Mouse (Mus musculus) hindbrain, embryonic 10.5 days (tissue): ENCODE measurements at regions not wholly inside any gene's neighbourhood (a gene's known extent, or its start where the extent isn't known, plus 50 kb on each side); places are given as distances from the start of the nearest gene placed in this dataset.
A peak's percentile ranks its signal among the peaks of the same experiment; 100 is the strongest.

Experiments
- DNase-seq: peaks from one replicate; pipeline ENCODE4 v3.0.0-alpha.2; 2017; ENCODE audit warnings: low spot score
- H3K27ac ChIP-seq: fragments of 300-500 bp; sonication (generic); 2 replicates; pipeline ENCODE4 v1.5.1; 2016; ENCODE audit warnings: mild to moderate bottlenecking, moderate library complexity
- H3K27me3 ChIP-seq: fragments of 300-500 bp; sonication (generic); 2 replicates; pipeline ENCODE4 v1.6.1; 2016; ENCODE audit warnings: mild to moderate bottlenecking; ENCODE audit not compliant: poor library complexity, insufficient read depth, severe bottlenecking
- H3K36me3 ChIP-seq: fragments of 300-500 bp; sonication (generic); 2 replicates; pipeline ENCODE4 v1.6.1; 2016; ENCODE audit warnings: mild to moderate bottlenecking, moderate library complexity
- H3K4me1 ChIP-seq: fragments of 300-500 bp; sonication (generic); replicated peaks from 2 replicates; pipeline ENCODE4 v1.6.1; 2016; ENCODE audit warnings: mild to moderate bottlenecking
- H3K4me3 ChIP-seq: fragments of 300-500 bp; sonication (generic); 2 replicates; pipeline ENCODE4 v1.5.1; 2016; ENCODE audit warnings: mild to moderate bottlenecking, moderate library complexity
- H3K9me3 ChIP-seq: fragments of 300-500 bp; sonication (generic); 2 replicates; pipeline ENCODE4 v1.6.1; 2016; ENCODE audit warnings: mild to moderate bottlenecking, moderate library complexity
- whole genome bisulfite sequencing: fragments of 180-500 bp; shearing (Covaris S2); methylation state at CpG from one replicate; pipeline ENCODE4 v1.1.7; 2016; 5-methylcytosine and 5-hydroxymethylcytosine counted together

DNA sequence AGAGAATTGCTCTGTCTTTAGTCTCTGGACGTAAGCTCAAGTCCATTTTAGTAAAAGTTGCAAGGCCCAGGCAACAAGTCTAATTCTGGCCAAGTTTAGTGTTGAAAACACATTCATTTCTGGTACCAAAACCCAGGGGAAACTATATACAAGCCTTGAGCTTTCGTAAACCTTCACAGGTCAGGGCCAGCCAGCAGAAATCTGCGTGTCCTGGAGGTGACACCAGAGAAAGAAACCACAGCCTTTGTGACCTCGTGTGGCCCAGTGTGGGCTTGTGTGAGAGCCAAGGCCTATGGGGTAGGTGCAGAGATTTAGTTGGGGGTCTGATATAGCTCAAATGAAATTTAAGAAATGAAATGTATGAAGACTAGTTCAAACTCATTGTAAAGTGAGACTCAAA lies 69.6 kb upstream of the 1700021F07Rik start:
- Histone ChIP-seq H3K9me3 (peaks cover 16% of the 10 kb centered on the region; the same call in 1 of the 2 replicates), H3K27me3 (no peaks in the 10 kb centered on the region), H3K4me1 (0 out of 2 replicates have a peak, but pooled peaks cover 3% of the 10 kb centered on the region), H3K36me3 (no peaks in the 10 kb centered on the region), H3K4me3 (no peak overlapping the region), H3K27ac (no peak overlapping the region)
- WGBS = 87% methylated on average over 4 of the region's 4 CpGs
- DNase-seq = no peak

DNA sequence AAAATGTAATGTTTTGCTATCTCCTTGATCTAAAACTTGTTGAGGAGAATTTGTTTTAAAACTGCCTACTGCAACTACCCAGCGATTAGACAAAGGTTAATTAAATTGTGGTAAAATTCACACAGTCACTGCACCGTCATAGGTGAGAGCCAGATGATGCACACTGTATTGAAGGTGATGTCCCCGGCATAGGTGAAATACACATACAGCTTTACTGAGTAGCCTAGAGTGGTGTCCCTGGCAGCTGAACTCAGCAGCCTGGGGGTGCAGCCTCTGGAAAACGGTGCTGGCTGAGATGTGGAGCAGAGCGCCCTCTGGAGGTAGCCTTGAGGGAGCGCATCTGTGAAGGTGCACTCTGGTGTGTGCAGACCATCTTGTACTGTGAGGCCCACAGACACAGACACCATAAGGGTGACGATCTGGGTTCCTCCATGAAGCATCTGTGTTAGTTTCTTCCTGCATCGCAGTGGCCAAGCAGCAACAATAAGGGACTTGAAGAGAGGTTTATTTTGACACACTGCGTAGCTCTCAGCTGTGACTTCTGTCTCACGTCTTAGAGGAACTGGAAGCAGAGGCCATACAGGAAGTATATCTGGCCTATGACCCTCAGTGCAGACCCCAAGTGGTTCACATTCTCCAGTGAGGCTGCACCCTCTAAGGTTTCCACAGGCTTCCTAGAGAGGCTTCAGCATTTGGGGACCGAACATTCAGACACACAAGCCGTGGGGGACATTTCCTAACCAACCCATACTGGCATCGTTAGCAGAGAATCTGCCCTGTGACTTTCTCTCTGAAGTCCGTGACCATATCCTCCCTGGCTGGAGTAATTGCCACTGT lies 68.6 kb upstream of the 1700021F07Rik start:
- WGBS = 66% methylated on average over 14 of the region's 14 CpGs
- H3K4me1 ChIP-seq = 0 out of 2 replicates have a peak, but pooled peaks cover 3% of the 10 kb centered on the region
- H3K27ac ChIP-seq = no peak overlapping the region
- H3K27me3 ChIP-seq = no peaks in the 10 kb centered on the region
- H3K9me3 ChIP-seq = peaks cover 14% of the 10 kb centered on the region; the same call in 1 of the 2 replicates
- no peak overlapping the region for H3K4me3 ChIP-seq
- H3K36me3 ChIP-seq = no peaks in the 10 kb centered on the region
- DNase-seq = peak; percentile 38

DNA sequence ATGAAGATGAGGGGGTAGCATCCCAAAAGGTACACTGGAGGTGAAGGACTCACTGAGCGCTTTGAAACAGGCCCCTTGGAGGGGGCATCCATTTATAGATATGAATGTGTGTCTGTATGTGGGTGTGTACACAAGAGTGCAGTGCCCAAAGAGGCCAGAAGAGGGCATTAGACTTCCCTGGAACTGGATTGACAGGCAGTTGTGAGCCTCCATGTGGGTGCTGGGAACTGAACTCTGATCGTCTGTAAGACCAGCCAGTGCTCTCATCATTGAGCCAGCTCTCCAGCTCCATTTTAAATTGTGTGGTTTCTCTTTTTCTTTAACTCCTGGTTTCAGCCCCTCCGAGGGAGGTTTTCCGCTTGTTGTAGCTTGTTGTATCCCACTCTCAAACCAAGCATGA lies 67.6 kb upstream of the 1700021F07Rik start:
- Histone ChIP-seq H3K27ac (no peak overlapping the region), H3K4me1 (0 out of 2 replicates have a peak, but pooled peaks cover 3% of the 10 kb centered on the region), H3K36me3 (no peaks in the 10 kb centered on the region), H3K4me3 (no peak overlapping the region), H3K9me3 (peaks cover 14% of the 10 kb centered on the region; the same call in 1 of the 2 replicates), H3K27me3 (no peaks in the 10 kb centered on the region)
- 96% methylated on average over 4 of the region's 4 CpGs for WGBS
- DNase-seq = no peak

DNA sequence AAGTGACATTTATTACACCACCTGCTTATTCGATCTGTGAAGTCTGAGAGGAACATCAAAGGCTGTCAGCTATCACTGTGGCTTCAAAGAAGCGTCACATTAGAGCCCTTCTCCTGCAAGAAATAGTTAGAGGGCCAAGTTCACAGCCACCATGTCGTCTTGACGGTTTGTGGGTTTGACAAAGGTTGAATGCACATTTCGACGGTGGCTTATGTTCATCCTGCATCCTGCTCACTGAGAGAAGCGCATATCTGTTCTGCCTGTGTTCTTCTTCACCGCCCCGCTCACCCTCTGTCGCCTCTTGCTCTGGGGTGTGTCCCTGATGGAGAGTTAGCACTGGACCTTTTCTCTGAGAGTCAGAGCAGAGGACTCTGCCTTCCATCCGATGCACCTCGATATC lies 67.2 kb upstream of the 1700021F07Rik start:
- Histone ChIP-seq H3K27me3 (no peaks in the 10 kb centered on the region), H3K9me3 (peaks cover 14% of the 10 kb centered on the region; the same call in 1 of the 2 replicates), H3K4me1 (0 out of 2 replicates have a peak, but pooled peaks cover 3% of the 10 kb centered on the region), H3K36me3 (no peaks in the 10 kb centered on the region), H3K4me3 (no peak overlapping the region), H3K27ac (no peak overlapping the region)
- no peak for DNase-seq
- WGBS = 93% methylated on average over 12 of the region's 12 CpGs

DNA sequence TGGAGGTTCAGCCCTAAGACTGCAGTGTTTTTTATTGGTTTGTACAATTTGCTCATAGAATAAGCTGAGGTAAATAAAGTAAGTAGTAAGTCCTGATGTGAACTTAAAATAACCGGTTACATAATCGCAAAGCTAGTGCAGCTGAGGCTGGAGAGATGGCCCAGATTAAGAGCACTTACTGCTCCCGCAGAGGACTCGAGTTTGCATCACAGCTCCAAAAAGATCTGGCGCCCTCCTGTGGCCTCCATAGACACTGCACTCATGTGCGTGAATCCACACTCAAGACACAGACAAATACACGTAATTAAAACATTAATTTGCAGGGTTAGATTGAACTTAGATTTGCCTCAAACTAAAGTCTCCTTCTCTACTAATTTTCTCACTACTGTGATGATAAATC lies 66.3 kb upstream of the 1700021F07Rik start:
- no peak for DNase-seq
- peaks cover 14% of the 10 kb centered on the region; the same call in 1 of the 2 replicates for H3K9me3 ChIP-seq
- WGBS = 82% methylated on average over 7 of the region's 7 CpGs

DNA sequence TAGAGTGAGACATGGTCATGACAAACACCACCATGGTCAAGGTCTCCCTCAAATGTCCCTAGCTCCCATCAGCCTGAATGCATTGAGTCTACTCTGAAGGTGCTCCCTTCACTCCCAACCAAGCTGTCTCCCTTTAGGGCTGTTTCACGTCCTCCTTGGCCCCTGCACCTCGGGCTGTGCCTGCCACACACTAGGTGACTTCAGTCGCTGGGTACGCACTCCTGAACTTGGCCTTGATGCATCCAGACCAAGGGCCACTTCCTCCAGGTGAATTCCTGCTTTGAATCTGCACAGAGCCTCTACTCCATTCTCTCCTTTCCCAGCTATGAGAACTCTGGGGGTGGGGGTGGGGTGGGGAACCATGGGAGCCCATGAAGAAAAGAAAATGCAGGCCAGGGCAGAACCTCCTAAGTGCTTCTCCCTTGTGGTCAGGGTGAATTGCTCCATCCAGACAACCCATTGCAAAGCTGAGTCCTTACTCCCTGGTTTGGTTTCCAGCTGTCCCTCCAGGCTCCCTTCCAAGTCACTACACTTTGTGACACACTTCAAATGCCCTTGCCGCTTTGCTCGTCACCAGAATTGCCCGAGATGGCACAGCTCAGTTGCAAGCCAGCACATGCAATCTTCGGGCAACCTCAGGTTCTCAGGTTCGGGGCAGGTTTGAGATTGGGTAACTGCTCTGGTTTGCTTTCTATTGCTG lies 65.3 kb upstream of the 1700021F07Rik start:
- H3K27ac ChIP-seq = no peak overlapping the region
- no peak overlapping the region for H3K4me3 ChIP-seq
- no peaks in the 10 kb centered on the region for H3K27me3 ChIP-seq
- H3K9me3 ChIP-seq = peaks cover 14% of the 10 kb centered on the region; the same call in 1 of the 2 replicates
- WGBS = 93% methylated on average over 9 of the region's 9 CpGs
- H3K36me3 ChIP-seq = no peaks in the 10 kb centered on the region
- DNase-seq = no peak
- H3K4me1 ChIP-seq = no peaks in the 10 kb centered on the region

More for the DNA sequence above, 66.3 kb upstream of the 1700021F07Rik start:
- H3K4me3 ChIP-seq = no peak overlapping the region
- H3K36me3 ChIP-seq = no peaks in the 10 kb centered on the region
- no peaks in the 10 kb centered on the region for H3K27me3 ChIP-seq
- H3K4me1 ChIP-seq = 0 out of 2 replicates have a peak, but pooled peaks cover 3% of the 10 kb centered on the region
- H3K27ac ChIP-seq = no peak overlapping the region

DNA sequence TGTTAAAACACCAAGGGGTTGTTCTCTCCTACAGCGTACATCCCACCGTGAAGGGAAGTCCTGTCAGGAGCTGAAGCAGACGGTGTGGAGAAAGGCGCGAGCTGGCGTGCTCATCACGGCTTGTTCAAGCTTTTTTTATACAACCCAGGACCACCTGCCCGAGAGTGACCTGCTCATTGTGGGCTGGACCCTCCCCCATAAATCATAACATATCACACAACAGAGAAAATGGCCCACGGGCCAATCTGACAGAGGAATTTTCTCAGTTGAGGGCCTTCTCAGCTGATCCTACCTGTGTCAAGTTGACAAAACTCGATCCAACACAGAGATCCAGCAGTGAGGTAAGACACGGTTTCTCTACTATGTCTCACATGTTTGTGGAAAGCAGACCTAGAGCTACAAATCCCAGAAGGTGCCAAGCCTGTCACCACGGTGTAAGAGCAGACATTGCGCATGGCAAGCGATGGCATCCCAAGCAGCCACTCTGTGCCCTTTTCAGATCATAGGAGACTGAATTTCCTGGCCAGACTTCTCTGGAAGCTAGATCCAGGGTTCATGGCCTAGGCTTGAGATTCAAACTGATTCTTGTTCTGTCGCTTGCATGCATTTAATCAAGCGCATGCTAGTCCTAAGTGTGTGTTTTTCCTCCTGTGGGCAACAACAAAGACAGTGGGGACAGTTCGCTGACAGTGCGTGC lies 64.6 kb upstream of the 1700021F07Rik start:
- no peaks in the 10 kb centered on the region for H3K27me3 ChIP-seq
- WGBS = 93% methylated on average over 18 of the region's 18 CpGs
- H3K27ac ChIP-seq = no peak overlapping the region
- no peaks in the 10 kb centered on the region for H3K36me3 ChIP-seq
- H3K9me3 ChIP-seq = peaks cover 14% of the 10 kb centered on the region; the same call in 1 of the 2 replicates
- DNase-seq = no peak
- H3K4me3 ChIP-seq = no peak overlapping the region
- H3K4me1 ChIP-seq = no peaks in the 10 kb centered on the region

DNA sequence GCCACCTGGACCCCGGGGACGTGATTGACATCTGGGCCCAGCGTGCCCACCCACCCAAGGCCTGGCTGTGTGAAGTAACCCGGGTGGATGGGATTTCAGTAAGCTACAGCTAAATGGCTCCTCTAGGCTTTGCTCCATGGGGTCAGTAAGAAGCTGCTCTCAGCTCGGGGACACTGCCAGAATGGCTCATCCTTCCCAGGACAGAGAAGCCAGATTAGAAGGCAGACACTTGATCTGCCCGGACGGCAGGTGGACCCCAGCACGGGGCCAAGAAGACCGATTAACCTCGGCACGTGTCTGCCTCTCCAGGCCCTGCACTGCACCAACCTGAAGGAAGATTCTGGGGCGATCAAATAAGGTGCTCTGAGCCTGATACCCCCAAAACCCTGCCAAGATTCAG lies 63.5 kb upstream of the 1700021F07Rik start:
- H3K9me3 ChIP-seq = peaks cover 14% of the 10 kb centered on the region; the same call in 1 of the 2 replicates

DNA sequence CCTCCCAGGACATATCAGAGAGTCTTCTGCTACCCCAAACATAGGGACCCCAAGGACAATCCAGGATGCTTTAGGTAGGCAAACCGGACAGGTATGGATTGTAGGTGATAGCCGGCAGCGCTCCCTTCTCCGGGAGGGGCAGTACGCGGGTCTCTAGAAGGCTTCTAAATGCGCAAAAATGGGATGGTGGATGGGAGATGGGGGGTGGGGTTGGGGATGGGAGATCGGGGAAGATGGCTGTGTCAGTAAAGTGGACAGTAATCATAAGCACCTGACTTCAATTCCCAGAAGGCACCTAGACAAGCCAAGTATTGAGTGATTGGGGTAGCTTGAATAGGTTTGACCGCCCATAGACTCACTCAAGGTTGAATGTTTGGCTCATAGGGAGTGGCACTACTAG lies 59.1 kb upstream of the 1700021F07Rik start:
- no peaks in the 10 kb centered on the region for H3K9me3 ChIP-seq
- no peak overlapping the region for H3K4me3 ChIP-seq
- H3K27ac ChIP-seq = no peak overlapping the region
- no peaks in the 10 kb centered on the region for H3K36me3 ChIP-seq
- 92% methylated on average over 9 of the region's 9 CpGs for WGBS
- no peaks in the 10 kb centered on the region for H3K27me3 ChIP-seq
- no peak for DNase-seq
- no peaks in the 10 kb centered on the region for H3K4me1 ChIP-seq

More for the DNA sequence above, 63.5 kb upstream of the 1700021F07Rik start:
- no peaks in the 10 kb centered on the region for H3K36me3 ChIP-seq
- H3K4me1 ChIP-seq = no peaks in the 10 kb centered on the region
- DNase-seq = no peak
- H3K27ac ChIP-seq = no peak overlapping the region
- no peak overlapping the region for H3K4me3 ChIP-seq
- 90% methylated on average over 12 of the region's 12 CpGs for WGBS
- no peaks in the 10 kb centered on the region for H3K27me3 ChIP-seq

DNA sequence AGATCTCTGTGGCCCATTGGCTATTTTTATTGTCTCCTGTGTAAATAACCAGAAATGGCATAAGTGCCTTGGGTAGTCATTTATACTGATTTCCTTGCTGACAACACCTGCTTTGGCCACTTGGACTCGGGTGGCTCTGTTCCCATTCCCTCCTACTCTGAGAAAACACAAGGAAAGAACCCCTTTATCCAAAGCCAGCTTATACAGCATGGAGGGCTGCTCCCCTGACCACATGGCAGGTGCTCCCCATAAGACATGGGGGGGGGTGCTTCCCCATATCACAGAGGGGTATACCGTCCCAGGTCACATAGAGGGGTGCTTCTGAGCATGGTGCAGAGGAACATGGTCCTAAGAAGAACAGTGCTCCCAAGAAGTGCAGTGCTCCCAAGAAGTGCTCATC lies 57.8 kb upstream of the 1700021F07Rik start:
- Histone ChIP-seq H3K36me3 (no peaks in the 10 kb centered on the region), H3K27ac (no peak overlapping the region), H3K4me1 (no peaks in the 10 kb centered on the region), H3K4me3 (no peak overlapping the region), H3K9me3 (no peaks in the 10 kb centered on the region), H3K27me3 (no peaks in the 10 kb centered on the region)
- no peak for DNase-seq
- WGBS = 93% methylated on average over 2 of the region's 2 CpGs

DNA sequence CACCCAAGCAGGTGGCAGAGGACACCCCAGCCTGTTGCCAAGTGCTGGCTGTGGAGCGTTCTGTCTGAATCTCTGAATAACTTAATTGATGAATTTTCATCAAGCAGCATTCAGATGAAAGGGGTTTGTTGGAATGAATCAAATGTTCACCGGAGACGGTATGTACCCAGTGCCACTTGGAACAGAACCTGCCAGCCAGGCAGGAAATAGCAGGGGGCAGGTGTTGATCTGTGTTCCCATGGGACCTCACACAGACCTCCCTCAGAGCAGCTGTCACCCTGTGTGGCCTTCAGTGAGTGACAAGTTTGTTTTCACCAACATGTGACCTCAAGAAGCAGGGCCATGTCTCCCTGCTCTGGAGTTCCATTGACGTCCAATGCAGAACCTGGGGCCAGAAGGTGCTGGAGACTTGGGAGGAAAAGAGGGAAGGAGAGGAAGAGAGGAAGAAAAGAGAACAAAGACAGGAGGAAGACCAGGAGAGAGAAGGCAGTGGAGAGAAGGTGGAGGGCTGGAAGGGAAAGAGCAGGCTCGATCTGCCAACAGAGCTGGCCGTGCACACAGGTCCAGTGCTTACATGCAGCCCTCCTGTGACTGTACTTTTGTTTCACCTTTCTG lies 57.3 kb upstream of the 1700021F07Rik start:
- Histone ChIP-seq H3K36me3 (no peaks in the 10 kb centered on the region), H3K4me1 (no peaks in the 10 kb centered on the region), H3K27me3 (no peaks in the 10 kb centered on the region), H3K9me3 (no peaks in the 10 kb centered on the region), H3K27ac (no peak overlapping the region), H3K4me3 (no peak overlapping the region)
- no peak for DNase-seq
- 75% methylated on average over 6 of the region's 6 CpGs for WGBS

DNA sequence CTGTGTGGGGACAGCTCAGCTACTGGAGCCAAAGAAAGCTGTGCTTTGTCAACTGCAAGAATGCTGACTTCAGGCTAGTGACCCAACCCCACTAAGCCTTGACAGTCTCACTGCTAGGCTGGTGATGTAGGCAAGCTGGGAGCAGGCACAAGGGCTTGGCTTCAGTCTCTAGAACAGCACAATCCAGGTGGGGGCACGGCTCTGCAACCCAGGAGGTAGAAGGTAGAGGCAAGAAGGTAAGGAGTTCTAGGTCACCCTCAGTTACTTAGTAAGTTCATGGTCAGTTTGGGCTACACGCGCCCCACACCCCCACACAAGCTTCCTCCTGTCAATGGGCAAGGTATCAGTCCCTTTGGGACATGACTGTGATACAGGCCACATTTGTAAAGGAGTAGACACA lies 54.2 kb upstream of the 1700021F07Rik start:
- Histone ChIP-seq H3K4me1 (0 out of 2 replicates have a peak, but pooled peaks cover under 1% of the 10 kb centered on the region), H3K36me3 (no peaks in the 10 kb centered on the region), H3K27me3 (no peaks in the 10 kb centered on the region), H3K9me3 (no peaks in the 10 kb centered on the region), H3K27ac (no peak overlapping the region), H3K4me3 (no peak overlapping the region)
- DNase-seq = no peak
- WGBS = 88% methylated on average over 3 of the region's 3 CpGs
